Mouse (Mus musculus) heart, postnatal 36 days (tissue): Measurements from ENCODE around the gene Frmpd3. TPM values are rescaled to one million over a fixed set of nuclear protein-coding genes. Genes with fewer than 3 reads are reported as not detected.

Experiments used
- DNase-seq, 2 experiments: peaks; one replicate each; pipeline ENCODE4 v3.0.0; 2021 to 2022
- intact Hi-C: fragments of 180-260 bp; cut with DNase I; formaldehyde crosslinking; loops from one replicate; pipeline ENCODE4 v1.15.1; 2025
- microRNA-seq, 2 experiments: library from miRNA; unstranded; fragments of <30 nt; microRNA quantifications; one replicate each; pipeline ENCODE4 v1.2.0; 2021; ENCODE audit warnings: borderline number of aligned reads in 2 of 2
- total RNA-seq, 2 experiments: library from RNA; stranded (reverse); gene quantifications; 2 replicates each; pipeline ENCODE4 v1.2.3; 2021

The Frmpd3 gene
- total RNA-seq, 2 experiments from 2014 or later, result not detected

DNA sequence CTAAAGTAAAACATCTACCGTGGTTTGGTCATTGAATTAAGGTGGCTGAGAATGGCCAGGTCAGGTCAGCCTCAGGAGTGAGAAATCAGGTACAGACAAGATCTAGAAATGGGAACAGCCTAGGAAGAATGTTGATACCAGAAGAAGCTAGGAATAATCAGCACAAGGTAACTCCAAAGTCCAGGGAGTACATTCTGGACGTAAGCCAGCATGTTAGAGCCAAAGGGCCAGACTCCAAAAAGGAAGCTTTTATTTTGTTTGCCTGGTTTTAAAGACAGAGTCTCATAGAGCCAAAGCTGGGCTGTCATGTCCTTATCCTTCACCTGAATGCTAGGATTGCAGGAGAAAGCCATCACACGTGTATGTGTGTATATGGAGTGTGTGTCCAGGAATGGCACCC is 108.0 kb downstream of the Frmpd3 start:
- intact Hi-C loops, result no loop called here
- DNase-seq, result no peak

GRCm38 (mm10) chrX:140456279-140456731 is 114.2 kb downstream of the Frmpd3 start, which contains the start of gene Prps1:
Prps1 (plus strand) TSS chrX:140456613.
- peak; percentile 80 to 84 for DNase-seq
- intact Hi-C loops, result no loop called here

- DNase-seq, result no peak
- intact Hi-C loops, result no loop called here
Observed at GRCm38 (mm10) chrX:140456751-140457491, 114.9 kb downstream of the Frmpd3 start.

DNA sequence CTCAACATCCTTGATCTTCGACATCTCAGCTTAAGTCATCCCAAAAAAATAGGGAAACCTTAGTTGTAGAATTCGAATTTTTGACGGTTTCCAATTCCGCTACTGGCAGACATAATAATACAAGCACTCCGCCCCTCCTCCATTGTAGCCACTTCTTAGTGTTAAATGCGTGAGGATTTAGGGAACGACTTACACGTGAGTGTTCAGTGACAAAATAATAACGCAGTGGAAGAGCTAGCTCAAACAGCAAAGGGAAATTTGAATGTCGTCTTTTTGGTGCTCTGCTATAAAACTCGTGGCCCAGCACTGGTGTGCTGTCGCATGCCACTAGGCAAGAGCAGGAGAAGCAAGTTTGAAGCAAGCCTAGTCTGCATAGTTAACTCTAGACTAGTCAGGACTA is 115.4 kb downstream of the Frmpd3 start:
- intact Hi-C loops, result no loop called here

GRCm38 (mm10) chrX:140478231-140478630 is 136.2 kb downstream of the Frmpd3 start:
- no peak for DNase-seq
- intact Hi-C loops, result loop anchor here (5.0 kb wide), 2 partner anchors 244 to 369 kb away; no protein-coding TSS in a partner anchor

More for the DNA sequence above, 115.4 kb downstream of the Frmpd3 start:
- DNase-seq, result no peak

DNA sequence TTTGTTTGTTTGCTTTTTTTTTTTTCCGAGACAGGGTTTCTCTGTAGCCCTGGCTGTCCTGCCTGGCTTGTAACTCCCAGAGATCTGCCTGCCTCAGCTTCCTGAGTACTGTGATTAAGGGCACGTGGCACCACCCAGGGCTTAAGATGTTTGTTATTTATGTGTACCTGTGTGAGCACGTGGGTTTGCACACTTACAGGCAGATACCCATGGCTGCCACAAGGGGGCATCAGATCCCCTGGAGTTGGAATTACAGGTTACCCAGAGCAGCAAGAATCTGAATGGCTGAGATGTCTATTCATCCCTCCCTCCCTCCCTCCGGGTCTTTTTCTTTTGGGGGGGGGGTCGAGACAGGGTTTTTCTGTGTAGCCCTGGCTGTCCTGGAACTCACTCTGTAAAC is 137.1 kb downstream of the Frmpd3 start:
- intact Hi-C loops, result loop anchor here (1.0 to 5.0 kb wide), 3 partner anchors 121 to 368 kb away; partner anchors contain the start of gene Tsc22d3

More for the DNA sequence above, 137.1 kb downstream of the Frmpd3 start:
- peak in 1 of 2 experiments; percentile 61 for DNase-seq

Small RNA genes within 50 kb of the gene (microRNA-seq; reads per million reads assigned to microRNA genes)
- gene Mir3475, result 2.9 to 3.4 reads per million in 2 experiments

Other genes with a start within 250 kb of the Frmpd3 start
- gene Prps1, start 114.3 kb downstream of the Frmpd3 start, total RNA-seq, result 10 to 100 TPM; 27.4 to 30.5 TPM